Mouse (Mus musculus) G1E (cell line): ENCODE measurements around the gene Catsper2.

ENCODE experiments used
- CTCF ChIP-seq: IDR thresholded peaks from 2 replicates; pipeline ENCODE4 v1.5.1; 2012; ENCODE audit warnings: low read depth, low read length, inconsistent platforms, mixed read lengths
- GATA1 ChIP-seq: IDR thresholded peaks from 2 replicates; pipeline ENCODE4 v1.6.1; 2012; ENCODE audit warnings: borderline replicate concordance, low read length, inconsistent platforms, mixed read lengths
- GATA2 ChIP-seq: IDR thresholded peaks from 2 replicates; pipeline ENCODE4 v1.6.1; 2012; ENCODE audit warnings: low read depth, low read length, inconsistent platforms, borderline replicate concordance
- POLR2AphosphoS5 ChIP-seq: IDR thresholded peaks from 2 replicates; pipeline ENCODE4 v1.6.1; 2012; ENCODE audit warnings: low read depth, low read length, inconsistent platforms; ENCODE audit not compliant: insufficient replicate concordance
- TAL1 ChIP-seq: conservative IDR thresholded peaks from 2 replicates; pipeline ENCODE4 v1.6.1; 2012; ENCODE audit warnings: low read depth, low read length, inconsistent platforms, mixed read lengths

DNA sequence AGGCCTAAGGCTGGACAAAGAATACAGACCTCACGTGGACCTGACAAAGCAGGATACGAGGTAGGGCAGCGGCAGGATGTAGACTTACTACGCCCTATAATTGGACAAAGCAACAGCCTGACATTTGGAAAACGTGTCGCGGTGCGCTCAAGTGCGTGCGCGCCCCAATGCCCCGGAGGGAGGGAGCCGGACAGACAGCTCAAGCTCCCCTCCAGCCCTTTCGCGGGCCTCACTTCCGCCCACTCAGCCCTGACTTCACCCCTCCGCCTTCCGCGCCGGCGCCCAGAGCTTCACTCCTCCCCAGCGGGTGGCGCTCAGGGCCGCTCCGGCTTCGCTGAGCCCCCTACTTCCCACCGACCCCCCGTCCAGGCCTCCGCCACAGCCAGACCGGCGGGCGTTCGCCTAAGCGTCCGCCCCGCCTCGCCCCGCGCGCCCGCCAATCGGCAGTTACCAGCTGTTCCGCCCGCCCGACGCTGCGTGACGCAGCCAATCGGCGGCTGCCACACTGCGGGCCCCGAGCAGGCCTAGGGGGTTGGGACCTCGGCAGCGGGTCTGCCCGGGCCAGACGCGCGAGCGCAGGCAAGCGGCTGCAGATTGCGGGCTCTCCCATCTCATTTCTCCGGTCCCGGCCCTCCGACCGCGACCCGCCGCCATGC is at the start of gene Catsper2, which contains the start of gene Pdia3:
- TF ChIP-seq CTCF = no peak
- TF ChIP-seq GATA1 = no peak
- no peak for TF ChIP-seq TAL1
- TF ChIP-seq POLR2AphosphoS5 = no peak
- TF ChIP-seq GATA2 = no peak
